Mouse (Mus musculus) hindbrain, postnatal 0 days (tissue): ENCODE data around the gene Cdk17. TPM values are rescaled to one million over a fixed set of nuclear protein-coding genes. Genes with fewer than 3 reads are reported as not detected.
A peak's percentile ranks its signal among the peaks of the same experiment; 100 is the strongest.

Experiments
- ATAC-seq: fragments of 200-750 bp; cut with Nextera tagmentation; 2 replicates; pipeline ENCODE4 v1.8.0; 2017; ENCODE audit warnings: mild to moderate bottlenecking, moderate TSS enrichment, moderate library complexity
- DNase-seq: peaks from one replicate; pipeline ENCODE4 v3.0.0-alpha.2; 2015; ENCODE audit warnings: low spot score
- H3K27ac ChIP-seq: fragments of 300-500 bp; sonication (generic); 2 replicates; pipeline ENCODE4 v1.5.1; 2014; ENCODE audit warnings: mild to moderate bottlenecking
- H3K27me3 ChIP-seq: fragments of 300-500 bp; sonication (generic); 2 replicates; pipeline ENCODE4 v1.6.1; 2014; ENCODE audit warnings: low read length, mixed read lengths; ENCODE audit not compliant: insufficient read depth
- H3K36me3 ChIP-seq: fragments of 300-500 bp; sonication (generic); 2 replicates; pipeline ENCODE4 v1.6.1; 2014; ENCODE audit warnings: low read length, mixed read lengths; ENCODE audit not compliant: insufficient read depth
- H3K4me1 ChIP-seq: fragments of 300-500 bp; sonication (generic); 2 replicates; pipeline ENCODE4 v1.6.1; 2014; ENCODE audit warnings: antibody characterized with exemption, low read length, mixed read lengths; ENCODE audit not compliant: insufficient read depth
- H3K4me2 ChIP-seq: fragments of 300-500 bp; sonication (generic); 2 replicates; pipeline ENCODE4 v1.6.1; 2014; ENCODE audit warnings: low read depth, mild to moderate bottlenecking, low read length, moderate library complexity, mixed read lengths
- H3K4me3 ChIP-seq: fragments of 300-500 bp; sonication (generic); 2 replicates; pipeline ENCODE4 v1.5.1; 2014; ENCODE audit warnings: low read length
- H3K9ac ChIP-seq: fragments of 300-500 bp; sonication (generic); replicated peaks from 2 replicates; pipeline ENCODE4 v1.6.1; 2014; ENCODE audit warnings: mild to moderate bottlenecking, low read length, moderate library complexity, mixed read lengths
- H3K9me3 ChIP-seq: fragments of 300-500 bp; sonication (generic); 2 replicates; pipeline ENCODE4 v1.6.1; 2016; ENCODE audit warnings: low read length, mixed read lengths
- CTCF ChIP-seq: IDR thresholded peaks from 2 replicates; pipeline ENCODE4 v1.5.1; 2016; ENCODE audit warnings: antibody characterized with exemption, control low read depth, low read depth
- WGBS: fragments of 180-500 bp; shearing (Covaris S2); extraction: QIAGEN DNeasy Blood & Tissue Kit; methylation state at CpG from one replicate; pipeline ENCODE4 v1.1.7; 2014; 5-methylcytosine and 5-hydroxymethylcytosine counted together
- polyA plus RNA-seq: library from polyadenylated mRNA; unstranded; fragments of >200 nt; fragmentation: Nextera tagmentation; extraction: Ambion mirVana; gene quantifications from 2 replicates; pipeline ENCODE4 v1.2.1, GENCODE M21; 2015
- total RNA-seq: library from RNA; depleted of rRNA; stranded (reverse); fragments of >200 nt; gene quantifications from 2 replicates; pipeline ENCODE4 v1.2.3, GENCODE M21; 2014

Gene Cdk17
- total and polyA plus RNA-seq, 2 experiments from 2014 or later: 32.6 to 63.3 TPM

DNA sequence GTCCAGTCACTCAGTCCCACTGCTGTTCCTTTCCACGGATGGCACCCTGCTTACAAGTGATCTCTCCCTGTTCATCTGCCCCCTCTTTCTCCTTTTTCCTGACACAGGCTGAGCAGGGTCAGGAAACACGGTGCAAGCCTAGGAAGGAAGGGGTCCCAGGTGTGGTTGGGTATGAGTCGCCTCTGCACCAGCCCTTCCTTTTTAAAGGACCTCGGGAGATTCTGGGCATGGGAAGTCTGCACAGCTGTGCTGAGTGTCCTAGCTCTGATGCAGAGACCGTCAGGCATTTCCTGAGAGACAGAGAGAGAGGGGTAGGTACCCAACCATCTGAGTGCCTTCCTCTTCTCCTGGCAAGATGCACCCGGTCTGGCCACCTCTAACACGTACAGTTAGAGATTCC is 137.5 kb downstream of the Cdk17 start:
- ATAC-seq (no peak; the same call in 1 of the 2 replicates), DNase-seq (no peak)
- Histone ChIP-seq H3K9ac (no peak overlapping the region), H3K9me3 (no peaks in the 10 kb centered on the region), H3K27me3 (no peaks in the 10 kb centered on the region), H3K4me2 (no peak overlapping the region), H3K36me3 (no peaks in the 10 kb centered on the region), H3K27ac (peak overlapping the region; percentile 16; the same call in 1 of the 2 replicates), H3K4me1 (0 out of 2 replicates have a peak, but pooled peaks cover 7% of the 10 kb centered on the region), H3K4me3 (no peak overlapping the region)
- TF ChIP-seq CTCF: no peak
- WGBS: 56% methylated on average over 7 of the region's 7 CpGs

GRCm38 (mm10) chr10:93301831-93302230 is 141.2 kb downstream of the Cdk17 start:
- Histone ChIP-seq H3K9me3 (no peaks in the 10 kb centered on the region), H3K4me3 (no peak overlapping the region), H3K27me3 (no peaks in the 10 kb centered on the region), H3K27ac (no peak overlapping the region), H3K9ac (no peak overlapping the region), H3K36me3 (no peaks in the 10 kb centered on the region), H3K4me2 (no peak overlapping the region), H3K4me1 (no peaks in the 10 kb centered on the region)
- ATAC-seq: no peak
- no peak for DNase-seq
- TF ChIP-seq CTCF: no peak
- 78% methylated on average over 8 of the region's 8 CpGs for WGBS

GRCm38 (mm10) chr10:93303231-93303630 is 142.6 kb downstream of the Cdk17 start:
- WGBS: 76% methylated on average over 4 of the region's 4 CpGs
- Histone ChIP-seq H3K27me3 (no peaks in the 10 kb centered on the region), H3K9ac (no peak overlapping the region), H3K4me3 (no peak overlapping the region), H3K36me3 (no peaks in the 10 kb centered on the region), H3K4me2 (no peak overlapping the region), H3K27ac (no peak overlapping the region), H3K4me1 (no peaks in the 10 kb centered on the region), H3K9me3 (no peaks in the 10 kb centered on the region)
- DNase-seq (no peak), ATAC-seq (no peak)
- no peak for TF ChIP-seq CTCF

GRCm38 (mm10) chr10:93305946-93306345 is 145.3 kb downstream of the Cdk17 start:
- H3K4me1 ChIP-seq: no peaks in the 10 kb centered on the region
- H3K4me3 ChIP-seq: no peak overlapping the region
- no peak for TF ChIP-seq CTCF
- 55% methylated on average over 6 of the region's 6 CpGs for WGBS
- H3K36me3 ChIP-seq: no peaks in the 10 kb centered on the region
- H3K27me3 ChIP-seq: no peaks in the 10 kb centered on the region
- H3K9ac ChIP-seq: no peak overlapping the region
- 0 out of 2 replicates have a peak overlapping the region, but pooled peaks have one; percentile 3 for H3K27ac ChIP-seq
- no peak overlapping the region for H3K4me2 ChIP-seq
- no peaks in the 10 kb centered on the region for H3K9me3 ChIP-seq
- ATAC-seq: no peak
- no peak for DNase-seq

DNA sequence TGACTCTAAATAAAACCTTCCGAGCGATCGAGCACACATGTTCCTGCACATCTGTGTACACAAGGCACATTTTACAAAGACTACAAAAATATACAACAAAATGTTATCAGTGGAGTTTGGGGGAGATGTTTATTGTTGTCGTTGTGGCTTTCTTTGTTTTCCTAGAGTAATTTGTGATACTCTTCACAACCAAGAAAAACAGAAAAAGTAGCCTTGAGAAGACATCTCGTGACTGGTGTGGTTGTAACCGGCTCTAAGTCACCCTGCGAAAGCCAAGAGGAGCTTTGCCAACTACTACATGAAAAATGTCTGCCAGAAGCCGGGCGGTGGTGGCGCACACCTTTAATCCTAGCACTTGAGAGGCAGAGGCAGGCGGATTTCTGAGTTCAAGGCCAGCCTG is 145.7 kb downstream of the Cdk17 start:
- ATAC-seq: no peak
- H3K9ac ChIP-seq: no peak overlapping the region
- H3K4me3 ChIP-seq: no peak overlapping the region
- DNase-seq: no peak
- TF ChIP-seq CTCF: no peak
- H3K4me2 ChIP-seq: no peak overlapping the region
- H3K27me3 ChIP-seq: no peaks in the 10 kb centered on the region
- no peaks in the 10 kb centered on the region for H3K4me1 ChIP-seq
- no peaks in the 10 kb centered on the region for H3K9me3 ChIP-seq
- H3K36me3 ChIP-seq: no peaks in the 10 kb centered on the region
- H3K27ac ChIP-seq: 0 out of 2 replicates have a peak overlapping the region, but pooled peaks have one; percentile 3
- WGBS: 85% methylated on average over 11 of the region's 11 CpGs

GRCm38 (mm10) chr10:93309131-93309933 is 148.7 kb downstream of the Cdk17 start:
- no peaks in the 10 kb centered on the region for H3K9me3 ChIP-seq
- no peak for TF ChIP-seq CTCF
- ATAC-seq (peak; percentile 67), DNase-seq (peak; percentile 72)
- no peaks in the 10 kb centered on the region for H3K4me1 ChIP-seq
- no peaks in the 10 kb centered on the region for H3K36me3 ChIP-seq
- no peaks in the 10 kb centered on the region for H3K27me3 ChIP-seq
- peak overlapping the region; percentile 63 for H3K9ac ChIP-seq
- peak overlapping the region; percentile 62 for H3K4me3 ChIP-seq
- H3K27ac ChIP-seq: peak overlapping the region; percentile 75
- WGBS: 1% methylated on average over 22 of the region's 23 CpGs
- peak overlapping the region; percentile 100 for H3K4me2 ChIP-seq
